Mouse (Mus musculus): ENCODE measurements around the gene Bmt2. TPM values are rescaled to one million over a fixed set of nuclear protein-coding genes. Genes with fewer than 3 reads are reported as not detected.

Bmt2 gene
- polyA plus RNA-seq (2014; fragmentation: Nextera tagmentation; extraction: Ambion mirVana): 17.9 and 24.7 TPM in 2 replicates

DNA sequence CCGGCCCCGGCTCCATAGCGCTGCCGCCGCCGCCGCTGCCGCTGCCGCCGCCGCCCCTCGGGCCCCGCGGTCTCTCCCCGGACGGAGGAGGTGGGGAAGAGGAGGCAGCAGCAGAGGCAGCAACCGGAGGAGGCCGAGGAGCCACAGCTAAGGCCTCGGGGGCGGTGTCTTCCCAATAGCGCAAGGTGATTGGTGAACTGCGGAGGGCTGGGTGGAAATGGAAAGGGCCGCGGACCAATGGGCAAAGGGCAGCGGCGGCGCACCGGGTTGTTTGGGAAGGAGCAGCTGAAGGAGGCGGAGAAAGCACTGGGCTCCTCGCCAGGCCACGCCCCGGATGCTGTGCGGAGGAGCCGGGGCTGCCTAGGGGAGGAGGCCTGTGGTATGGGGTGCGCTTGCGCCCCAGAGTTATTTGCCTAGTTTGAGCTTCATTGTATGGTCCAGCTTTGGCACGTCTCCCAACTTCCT is at the start of gene Bmt2:
TSS of gene Bmt2 (minus strand) at position 149 of the 465 bp plus-strand sequence.
- no peaks in the 10 kb centered on the region for H3K36me3 ChIP-seq (ENCODE audit: control insufficient read depth, insufficient read depth, low read length)
- H3K27me3 ChIP-seq (ENCODE audit: control insufficient read depth, insufficient read depth, low read length): no peaks in the 10 kb centered on the region
- H3K4me3 ChIP-seq (ENCODE audit: low read length): peak within 1 kb of the TSS; percentile 86
- WGBS: under 1% methylated on average over 37 of the region's 37 CpGs
- peak; percentile 99 for ATAC-seq (ENCODE audit: low FRiP score, low TSS enrichment)
- H3K27ac ChIP-seq (ENCODE audit: low read depth, low read length): peak within 1 kb of the TSS; percentile 92
- H3K9me3 ChIP-seq (ENCODE audit: control insufficient read depth, low read length): no peaks in the 10 kb centered on the region
- no peaks in the 10 kb centered on the region for H3K4me1 ChIP-seq (ENCODE audit: control insufficient read depth, insufficient read depth, low read length)
- peak within 1 kb of the TSS; percentile 92 for H3K9ac ChIP-seq (ENCODE audit: low read depth, low read length)
- peak within 1 kb of the TSS; percentile 82 for H3K4me2 ChIP-seq (replicated peaks; ENCODE audit: low read depth, low read length)

GRCm38 (mm10) chr6:13722166-13722565 is 44.4 kb upstream of the Bmt2 start:
- no peak overlapping the region for H3K4me3 ChIP-seq (ENCODE audit: low read length)
- H3K9me3 ChIP-seq (ENCODE audit: control insufficient read depth, low read length): no peaks in the 10 kb centered on the region
- no peak for ATAC-seq (ENCODE audit: low FRiP score, low TSS enrichment)
- H3K36me3 ChIP-seq (ENCODE audit: control insufficient read depth, insufficient read depth, low read length): no peaks in the 10 kb centered on the region
- H3K9ac ChIP-seq (ENCODE audit: low read depth, low read length): no peak overlapping the region
- WGBS: 91% methylated on average over 3 of the region's 3 CpGs
- no peaks in the 10 kb centered on the region for H3K27me3 ChIP-seq (ENCODE audit: control insufficient read depth, insufficient read depth, low read length)
- no peak overlapping the region for H3K27ac ChIP-seq (ENCODE audit: low read depth, low read length)
- no peak overlapping the region for H3K4me2 ChIP-seq (replicated peaks; ENCODE audit: low read depth, low read length)
- no peaks in the 10 kb centered on the region for H3K4me1 ChIP-seq (ENCODE audit: control insufficient read depth, insufficient read depth, low read length)

GRCm38 (mm10) chr6:13714867-13715266 is 37.1 kb upstream of the Bmt2 start:
- Histone ChIP-seq H3K9ac (ENCODE audit: low read depth, low read length) (no peak overlapping the region), H3K27ac (ENCODE audit: low read depth, low read length) (no peak overlapping the region), H3K4me3 (ENCODE audit: low read length) (no peak overlapping the region), H3K4me2 (replicated peaks; ENCODE audit: low read depth, low read length) (no peak overlapping the region), H3K27me3 (ENCODE audit: control insufficient read depth, insufficient read depth, low read length) (no peaks in the 10 kb centered on the region), H3K4me1 (ENCODE audit: control insufficient read depth, insufficient read depth, low read length) (no peaks in the 10 kb centered on the region), H3K36me3 (ENCODE audit: control insufficient read depth, insufficient read depth, low read length) (no peaks in the 10 kb centered on the region), H3K9me3 (ENCODE audit: control insufficient read depth, low read length) (no peaks in the 10 kb centered on the region)
- no peak for ATAC-seq (ENCODE audit: low FRiP score, low TSS enrichment)
- WGBS: 89% methylated on average over 3 of the region's 3 CpGs

DNA sequence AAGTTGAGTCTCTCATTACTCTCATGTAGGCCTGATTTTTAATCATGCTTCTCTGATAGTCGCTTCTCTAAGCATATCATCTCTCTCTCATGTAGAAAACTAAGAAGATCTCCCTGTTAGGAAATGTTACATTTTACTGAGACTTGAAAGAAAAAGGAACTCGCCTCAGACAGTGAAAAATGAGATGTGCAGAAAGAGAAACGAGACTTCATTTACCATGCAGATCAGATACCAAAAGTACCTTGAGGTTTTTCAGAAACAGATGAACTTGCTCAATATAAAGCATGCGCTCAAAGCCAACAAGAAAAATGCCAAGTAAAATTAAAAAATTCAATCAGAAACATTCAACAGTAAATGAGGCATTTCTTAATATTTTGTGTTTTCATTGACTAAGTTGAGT is 19.1 kb upstream of the Bmt2 start:
- no peak for ATAC-seq (ENCODE audit: low FRiP score, low TSS enrichment)
- no peaks in the 10 kb centered on the region for H3K4me1 ChIP-seq (ENCODE audit: control insufficient read depth, insufficient read depth, low read length)
- no peaks in the 10 kb centered on the region for H3K9me3 ChIP-seq (ENCODE audit: control insufficient read depth, low read length)
- no peak overlapping the region for H3K27ac ChIP-seq (ENCODE audit: low read depth, low read length)
- H3K4me3 ChIP-seq (ENCODE audit: low read length): no peak overlapping the region
- H3K27me3 ChIP-seq (ENCODE audit: control insufficient read depth, insufficient read depth, low read length): no peaks in the 10 kb centered on the region
- 72% methylated on average over 4 of the region's 4 CpGs for WGBS
- H3K9ac ChIP-seq (ENCODE audit: low read depth, low read length): no peak overlapping the region
- no peak overlapping the region for H3K4me2 ChIP-seq (replicated peaks; ENCODE audit: low read depth, low read length)
- H3K36me3 ChIP-seq (ENCODE audit: control insufficient read depth, insufficient read depth, low read length): no peaks in the 10 kb centered on the region

DNA sequence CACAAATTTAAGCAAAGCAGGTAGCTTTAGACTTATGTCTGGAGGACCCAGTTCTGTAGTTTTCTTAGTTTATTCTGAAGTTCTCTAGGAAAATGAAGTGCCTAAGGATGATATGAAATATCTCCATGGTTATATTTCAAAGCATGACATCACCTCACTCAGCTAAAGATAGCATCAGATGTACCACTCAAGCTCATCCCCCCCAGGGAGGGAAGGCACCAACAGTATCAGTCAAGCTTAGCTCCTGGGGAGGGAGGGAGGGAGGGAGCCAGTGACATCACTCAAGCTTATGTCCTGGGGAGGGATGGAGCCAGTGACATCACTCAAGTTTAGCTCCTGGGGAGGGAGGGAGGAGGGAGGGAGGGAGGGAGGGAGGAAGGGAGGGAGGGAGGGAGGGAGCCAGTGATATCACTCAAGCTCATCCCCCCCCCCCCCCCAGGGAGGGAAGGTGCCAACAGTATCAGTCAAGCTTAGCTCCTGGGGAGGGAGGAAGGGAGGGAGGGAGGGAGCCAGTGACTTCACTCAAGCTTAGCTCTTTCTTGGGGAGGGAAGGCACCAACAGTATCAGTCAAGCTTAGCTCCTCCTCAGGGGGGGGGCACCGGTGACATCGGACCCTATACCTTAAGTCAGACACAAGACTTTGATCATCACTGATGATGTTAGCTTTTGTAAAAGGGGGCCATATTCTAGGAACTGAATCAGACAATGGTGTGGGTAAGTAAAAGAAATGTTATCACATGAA is 17.5 kb upstream of the Bmt2 start:
- WGBS: 69% methylated on average over 2 of the region's 2 CpGs
- H3K27me3 ChIP-seq (ENCODE audit: control insufficient read depth, insufficient read depth, low read length): no peaks in the 10 kb centered on the region
- no peak overlapping the region for H3K4me2 ChIP-seq (replicated peaks; ENCODE audit: low read depth, low read length)
- no peaks in the 10 kb centered on the region for H3K4me1 ChIP-seq (ENCODE audit: control insufficient read depth, insufficient read depth, low read length)
- no peak overlapping the region for H3K27ac ChIP-seq (ENCODE audit: low read depth, low read length)
- no peak for ATAC-seq (ENCODE audit: low FRiP score, low TSS enrichment)
- H3K4me3 ChIP-seq (ENCODE audit: low read length): no peak overlapping the region
- no peaks in the 10 kb centered on the region for H3K36me3 ChIP-seq (ENCODE audit: control insufficient read depth, insufficient read depth, low read length)
- no peak overlapping the region for H3K9ac ChIP-seq (ENCODE audit: low read depth, low read length)
- H3K9me3 ChIP-seq (ENCODE audit: control insufficient read depth, low read length): no peaks in the 10 kb centered on the region

GRCm38 (mm10) chr6:13691657-13692294 is 14.0 kb upstream of the Bmt2 start:
- Histone ChIP-seq H3K27ac (ENCODE audit: low read depth, low read length) (no peak overlapping the region), H3K9ac (ENCODE audit: low read depth, low read length) (no peak overlapping the region), H3K36me3 (ENCODE audit: control insufficient read depth, insufficient read depth, low read length) (no peaks in the 10 kb centered on the region), H3K9me3 (ENCODE audit: control insufficient read depth, low read length) (no peaks in the 10 kb centered on the region), H3K4me3 (ENCODE audit: low read length) (no peak overlapping the region), H3K4me1 (ENCODE audit: control insufficient read depth, insufficient read depth, low read length) (no peaks in the 10 kb centered on the region), H3K4me2 (replicated peaks; ENCODE audit: low read depth, low read length) (no peak overlapping the region), H3K27me3 (ENCODE audit: control insufficient read depth, insufficient read depth, low read length) (no peaks in the 10 kb centered on the region)
- 82% methylated on average over 2 of the region's 2 CpGs for WGBS
- ATAC-seq (ENCODE audit: low FRiP score, low TSS enrichment): no peak

GRCm38 (mm10) chr6:13690398-13690797 is 12.6 kb upstream of the Bmt2 start:
- H3K9ac ChIP-seq (ENCODE audit: low read depth, low read length): no peak overlapping the region
- no peaks in the 10 kb centered on the region for H3K36me3 ChIP-seq (ENCODE audit: control insufficient read depth, insufficient read depth, low read length)
- no peaks in the 10 kb centered on the region for H3K4me1 ChIP-seq (ENCODE audit: control insufficient read depth, insufficient read depth, low read length)
- no peak overlapping the region for H3K4me3 ChIP-seq (ENCODE audit: low read length)
- no peak overlapping the region for H3K4me2 ChIP-seq (replicated peaks; ENCODE audit: low read depth, low read length)
- ATAC-seq (ENCODE audit: low FRiP score, low TSS enrichment): no peak
- no peak overlapping the region for H3K27ac ChIP-seq (ENCODE audit: low read depth, low read length)
- no peaks in the 10 kb centered on the region for H3K9me3 ChIP-seq (ENCODE audit: control insufficient read depth, low read length)
- H3K27me3 ChIP-seq (ENCODE audit: control insufficient read depth, insufficient read depth, low read length): no peaks in the 10 kb centered on the region

DNA sequence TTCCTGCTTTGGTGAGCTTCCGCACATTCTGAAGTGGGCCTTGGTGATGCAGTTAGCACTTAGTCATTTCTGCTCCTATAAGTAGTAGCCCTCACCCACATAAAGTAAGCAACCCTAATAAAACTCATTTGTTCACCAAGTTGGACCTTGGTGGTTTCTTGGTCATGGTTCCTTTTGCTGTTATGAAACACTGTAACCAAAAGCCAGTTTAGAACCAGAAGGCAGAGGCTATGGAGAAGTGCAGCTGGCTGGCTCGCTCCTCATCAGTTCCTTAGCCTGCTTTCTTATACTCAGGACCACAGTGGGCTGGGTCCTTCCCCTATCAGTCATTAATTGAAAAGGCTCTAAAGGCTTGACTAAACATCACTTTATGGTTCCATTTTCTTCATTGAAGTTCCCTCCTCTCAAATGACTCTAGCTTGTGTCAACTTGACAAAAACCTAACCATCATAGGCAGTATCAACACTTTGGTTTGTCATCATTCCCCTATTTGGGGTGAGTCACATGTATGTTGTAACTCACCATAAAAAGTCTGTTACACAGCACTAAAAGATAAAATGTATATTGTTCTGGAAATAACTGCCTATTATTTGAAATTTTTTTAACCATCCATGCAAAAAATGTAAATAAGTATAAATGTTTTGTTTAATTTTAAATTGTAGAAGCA is 6.3 kb upstream of the Bmt2 start:
- Histone ChIP-seq H3K4me2 (replicated peaks; ENCODE audit: low read depth, low read length) (no peak overlapping the region), H3K9me3 (ENCODE audit: control insufficient read depth, low read length) (no peaks in the 10 kb centered on the region), H3K9ac (ENCODE audit: low read depth, low read length) (no peak overlapping the region), H3K27ac (ENCODE audit: low read depth, low read length) (no peak overlapping the region), H3K4me3 (ENCODE audit: low read length) (no peak overlapping the region), H3K36me3 (ENCODE audit: control insufficient read depth, insufficient read depth, low read length) (no peaks in the 10 kb centered on the region), H3K27me3 (ENCODE audit: control insufficient read depth, insufficient read depth, low read length) (no peaks in the 10 kb centered on the region), H3K4me1 (ENCODE audit: control insufficient read depth, insufficient read depth, low read length) (no peaks in the 10 kb centered on the region)
- 93% methylated on average over 2 of the region's 2 CpGs for WGBS
- ATAC-seq (ENCODE audit: low FRiP score, low TSS enrichment): no peak

DNA sequence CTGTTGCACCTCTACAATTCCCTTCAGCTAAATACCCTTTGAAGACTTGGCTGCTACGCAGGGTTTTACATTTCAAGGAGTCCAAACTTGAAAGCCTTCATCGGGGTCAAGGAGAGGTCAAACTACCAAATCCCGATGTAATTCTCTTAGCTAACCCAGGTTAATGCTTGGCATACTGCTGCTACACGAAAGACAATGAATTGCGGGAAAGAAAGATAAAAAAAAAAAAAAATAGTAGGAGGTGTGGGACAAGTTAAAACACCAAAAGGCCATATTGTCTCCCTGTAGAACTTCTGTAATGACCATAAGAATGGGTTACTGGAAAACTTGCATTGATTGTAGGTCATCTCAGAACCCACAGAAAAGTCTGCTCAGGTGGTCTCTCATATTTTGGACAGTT is 583 bp upstream of the Bmt2 start:
- WGBS: 11% methylated on average over 5 of the region's 5 CpGs
- 0 out of 2 replicates have a peak overlapping the region, but pooled peaks have one; percentile 23 for H3K9ac ChIP-seq (ENCODE audit: low read depth, low read length)
- no peaks in the 10 kb centered on the region for H3K27me3 ChIP-seq (ENCODE audit: control insufficient read depth, insufficient read depth, low read length)
- no peaks in the 10 kb centered on the region for H3K4me1 ChIP-seq (ENCODE audit: control insufficient read depth, insufficient read depth, low read length)
- peak overlapping the region; percentile 86 for H3K4me3 ChIP-seq (ENCODE audit: low read length)
- no peak for ATAC-seq (ENCODE audit: low FRiP score, low TSS enrichment)
- H3K27ac ChIP-seq (ENCODE audit: low read depth, low read length): peak overlapping the region; percentile 69; the same call in 1 of the 2 replicates
- peak overlapping the region; percentile 45 for H3K4me2 ChIP-seq (replicated peaks; ENCODE audit: low read depth, low read length)
- H3K9me3 ChIP-seq (ENCODE audit: control insufficient read depth, low read length): no peaks in the 10 kb centered on the region
- H3K36me3 ChIP-seq (ENCODE audit: control insufficient read depth, insufficient read depth, low read length): no peaks in the 10 kb centered on the region

Measured in kidney, embryonic 14.5 days (tissue).